Mouse (Mus musculus) skeletal muscle tissue, adult 2 months (tissue): ENCODE measurements around the gene Hacl1.
A peak's percentile ranks its signal among the peaks of the same experiment; 100 is the strongest.

Experiments used
- DNase-seq: peaks from one replicate; pipeline ENCODE4 v3.0.0-alpha.2; 2012; ENCODE audit warnings: low read depth, low spot score

Gene Hacl1

GRCm38 (mm10) chr14:31640890-31641505 is at the start of gene Hacl1, which contains the start of gene Btd:
TSS of gene Hacl1 (minus strand) at chr14:31641286.
TSS of gene Btd (plus strand) at chr14:31641028.
- peak; percentile 93 for DNase-seq

- no peak for DNase-seq
Measured at GRCm38 (mm10) chr14:31686231-31686630, 45.1 kb upstream of the Hacl1 start.

DNA sequence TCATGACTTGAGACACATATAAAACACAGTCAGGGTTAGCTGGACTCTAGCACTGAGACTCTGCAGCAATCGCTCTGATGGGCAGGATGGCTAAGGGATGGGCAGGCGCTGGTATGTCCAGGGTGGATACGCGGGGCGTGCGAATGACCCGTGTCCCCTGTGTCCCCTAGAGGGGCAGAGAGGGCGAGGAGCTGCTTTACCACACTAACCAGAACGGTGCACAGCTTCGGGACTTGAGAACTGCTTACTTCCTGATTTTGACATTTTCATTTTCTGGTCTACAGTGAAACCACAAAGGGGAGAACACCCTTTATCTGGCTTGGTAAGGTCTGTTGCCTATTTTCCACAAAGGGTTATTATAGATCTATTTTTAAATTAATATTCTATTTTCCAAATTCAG is 44.6 kb upstream of the Hacl1 start:
- DNase-seq, result no peak

DNA sequence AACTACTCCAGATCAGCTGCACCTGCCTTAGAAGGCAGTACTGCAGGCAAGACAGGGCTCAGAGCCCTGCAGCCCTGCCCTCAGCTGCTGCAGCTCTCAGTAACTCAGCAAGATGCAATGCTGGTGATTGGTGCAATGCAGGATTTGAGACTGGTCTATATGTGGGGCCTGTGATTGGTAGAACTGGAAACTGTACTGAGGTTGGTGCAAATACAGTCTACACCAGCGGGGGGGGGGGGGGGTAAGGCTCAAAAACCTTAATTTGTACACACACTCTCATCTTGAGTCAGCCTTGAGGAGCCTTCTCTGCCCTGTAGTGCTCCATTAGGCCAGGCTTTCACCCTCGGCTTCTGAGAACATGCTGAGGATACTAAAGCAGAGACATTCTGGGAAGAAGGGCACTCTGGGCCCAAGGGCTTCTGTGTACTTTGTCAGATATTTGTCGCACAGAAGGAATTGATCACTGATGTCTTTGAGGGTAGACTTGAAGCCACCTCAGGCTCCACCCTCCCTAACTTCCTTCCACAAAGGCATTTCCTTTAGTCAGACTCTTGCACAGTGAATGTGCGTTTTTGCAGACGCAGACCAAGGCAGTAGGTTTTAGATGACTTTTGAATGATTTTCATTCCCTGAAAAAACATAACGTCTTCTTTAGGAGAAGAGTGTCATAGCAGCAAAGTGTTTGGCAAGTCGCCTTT is 43.4 kb upstream of the Hacl1 start:
- no peak for DNase-seq

GRCm38 (mm10) chr14:31683610-31684009 is 42.5 kb upstream of the Hacl1 start:
- no peak for DNase-seq

- no peak for DNase-seq
Measured at GRCm38 (mm10) chr14:31681931-31682555, 41.0 kb upstream of the Hacl1 start.

GRCm38 (mm10) chr14:31681291-31681690 is 40.2 kb upstream of the Hacl1 start:
- no peak for DNase-seq

GRCm38 (mm10) chr14:31680656-31681055 is 39.6 kb upstream of the Hacl1 start:
- DNase-seq, result no peak

DNA sequence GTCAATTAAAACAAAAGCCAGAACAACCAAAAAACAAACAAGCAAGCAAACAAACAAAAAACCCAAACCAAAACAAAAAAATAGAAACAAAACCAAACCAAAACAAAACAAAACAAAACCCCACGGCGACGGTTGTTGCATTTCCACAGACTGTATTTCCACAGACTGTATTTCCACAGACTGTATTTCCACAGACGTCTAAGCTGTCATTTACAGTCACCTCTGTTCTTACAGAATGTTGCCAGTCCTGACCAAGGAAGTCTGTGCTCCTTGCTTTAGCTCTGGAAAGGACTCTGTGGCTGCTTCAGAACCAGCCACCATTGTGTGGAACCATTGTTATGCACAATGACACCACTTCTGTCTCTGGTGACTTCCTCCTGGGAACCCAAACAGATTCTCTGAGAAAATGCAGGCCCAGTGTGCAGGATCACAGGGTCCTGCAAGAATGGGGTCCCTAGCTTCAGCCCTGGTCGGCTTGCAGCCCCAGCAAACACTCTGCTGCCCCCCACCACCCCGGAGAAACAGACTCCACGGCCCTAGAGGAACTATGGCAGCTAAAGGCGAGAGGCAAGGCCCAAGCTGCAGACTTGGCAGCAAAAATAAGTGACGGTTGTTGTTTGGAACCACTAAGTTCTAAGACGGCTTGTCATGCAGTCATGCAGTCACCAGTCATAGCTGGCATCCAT is 30.7 kb upstream of the Hacl1 start:
- no peak for DNase-seq

GRCm38 (mm10) chr14:31669642-31670490 is 28.8 kb upstream of the Hacl1 start:
- peak; percentile 71 for DNase-seq

DNA sequence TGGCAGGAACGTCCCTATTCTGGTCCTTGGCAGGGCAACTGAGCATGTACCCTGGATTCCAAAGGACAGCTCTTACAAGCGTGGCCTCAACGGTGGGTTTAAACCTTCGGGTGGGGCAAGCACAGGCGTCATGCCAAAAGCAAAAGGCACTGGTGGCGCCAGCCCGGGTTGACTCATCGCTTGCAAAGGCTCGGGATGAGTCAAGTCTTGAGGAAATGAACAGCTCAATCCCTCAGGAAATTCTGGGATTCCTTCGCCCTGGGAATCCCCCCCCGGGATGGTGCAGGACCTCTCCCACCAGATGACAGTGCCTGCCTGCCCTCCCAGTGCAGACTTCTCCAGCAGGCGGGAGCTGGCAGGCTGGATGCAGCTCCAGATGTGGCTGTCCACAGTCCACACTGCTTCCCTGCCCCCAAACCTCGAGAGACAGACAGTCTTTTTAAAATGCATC is 28.1 kb upstream of the Hacl1 start:
- peak; percentile 80 for DNase-seq

GRCm38 (mm10) chr14:31668326-31668725 is 27.2 kb upstream of the Hacl1 start:
- no peak for DNase-seq

DNA sequence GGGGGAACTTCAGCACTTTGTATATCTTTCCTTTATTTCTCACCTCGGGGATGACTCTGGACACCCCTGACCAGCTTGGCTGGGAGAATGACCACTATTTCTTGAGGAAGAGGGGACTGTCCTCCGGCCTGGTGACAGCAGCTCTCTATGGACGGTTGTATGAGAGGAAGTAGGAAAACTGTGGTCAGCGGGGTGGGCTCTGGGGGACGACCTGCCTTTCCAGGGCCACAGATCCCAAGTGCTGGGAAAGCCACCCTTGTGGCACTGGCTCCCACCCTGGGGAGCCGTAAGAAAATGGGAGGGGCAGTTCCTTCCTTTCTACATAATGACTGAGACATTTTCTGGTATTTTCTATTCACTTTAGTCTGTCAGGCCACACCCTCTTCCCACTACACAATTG is 26.7 kb upstream of the Hacl1 start:
- DNase-seq, result no peak

DNA sequence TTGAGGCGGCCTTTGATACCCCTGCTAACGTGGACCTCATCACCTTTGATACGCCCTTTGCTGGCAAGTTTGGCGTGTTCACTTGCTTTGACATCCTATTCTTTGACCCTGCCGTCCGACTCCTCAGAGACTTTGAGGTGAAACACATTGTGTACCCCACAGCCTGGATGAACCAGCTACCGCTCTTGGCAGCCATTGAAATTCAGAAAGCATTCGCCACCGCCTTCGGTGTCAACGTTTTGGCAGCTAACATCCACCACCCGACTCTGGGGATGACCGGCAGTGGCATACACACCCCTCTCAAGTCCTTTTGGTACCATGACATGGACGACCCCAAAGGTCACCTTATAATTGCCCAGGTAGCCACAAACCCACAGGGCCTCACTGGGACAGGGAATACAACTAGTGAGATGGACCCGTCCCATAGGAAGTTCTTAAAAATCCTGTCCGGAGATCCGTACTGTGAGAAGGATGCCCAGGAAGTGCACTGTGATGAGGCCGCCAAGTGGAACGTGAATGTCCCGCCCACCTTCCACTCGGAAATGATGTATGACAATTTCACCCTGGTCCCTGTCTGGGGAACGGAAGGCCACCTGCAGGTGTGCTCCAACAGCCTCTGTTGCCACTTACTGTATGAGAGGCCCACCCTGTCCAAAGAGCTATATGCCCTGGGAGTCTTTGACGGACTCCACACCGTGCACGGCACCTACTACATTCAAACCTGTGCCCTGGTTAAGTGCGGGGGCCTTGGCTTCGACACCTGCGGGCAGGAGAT is 26.0 kb upstream of the Hacl1 start:
- no peak for DNase-seq

DNA sequence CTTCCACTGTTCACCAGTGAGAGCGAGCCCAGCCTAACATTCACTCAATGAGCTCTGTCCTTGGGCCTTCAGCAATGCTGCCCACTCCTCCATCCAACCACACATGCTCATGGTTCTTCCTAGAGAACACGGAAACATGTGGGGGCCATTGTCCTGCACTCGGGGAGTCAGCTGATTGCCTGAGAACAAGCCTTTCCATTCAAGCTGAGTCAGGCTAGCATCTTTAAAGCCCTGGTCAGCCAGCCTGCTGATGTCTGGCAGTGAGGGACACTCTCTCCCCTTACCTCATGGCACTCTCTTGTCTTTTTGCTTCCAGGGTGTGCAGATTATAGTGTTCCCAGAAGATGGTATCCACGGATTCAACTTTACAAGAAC is 24.5 kb upstream of the Hacl1 start:
- no peak for DNase-seq

- DNase-seq, result no peak
Measured at GRCm38 (mm10) chr14:31664903-31665565, 23.9 kb upstream of the Hacl1 start.

- DNase-seq, result no peak
Measured at GRCm38 (mm10) chr14:31664100-31664902, 23.2 kb upstream of the Hacl1 start.

GRCm38 (mm10) chr14:31663376-31664099 is 22.5 kb upstream of the Hacl1 start:
- no peak for DNase-seq
